Mouse (Mus musculus): ENCODE measurements around the gene Coq10a. TPM values are rescaled to one million over a fixed set of nuclear protein-coding genes. Genes with fewer than 3 reads are reported as not detected.

Gene Coq10a
- polyA plus RNA-seq, 1 experiment from 2014 or later, result 19.7 TPM

GRCm38 (mm10) chr10:128323516-128323915 is 45.3 kb downstream of the Coq10a start:
- Histone ChIP-seq H3K27me3 (ENCODE audit: insufficient read depth, low read length) (no peaks in the 10 kb centered on the region), H3K9me3 (replicated peaks; ENCODE audit: low read length) (no peaks in the 10 kb centered on the region), H3K4me1 (replicated peaks; ENCODE audit: insufficient read depth, low read length) (peaks cover 10% of the 10 kb centered on the region), H3K4me2 (ENCODE audit: low read length) (peak overlapping the region; percentile 91), H3K36me3 (ENCODE audit: insufficient read depth, low read length) (peaks cover 31% of the 10 kb centered on the region), H3K4me3 (replicated peaks; ENCODE audit: low read depth, low read length) (peak overlapping the region; percentile 76), H3K27ac (peak overlapping the region; percentile 96), H3K9ac (ENCODE audit: low read depth, low read length) (peak overlapping the region; percentile 96)
- WGBS, result 49% methylated on average over 8 of the region's 8 CpGs
- no peak for TF ChIP-seq CTCF (IDR thresholded peaks at IDR 0.05; ENCODE audit: low read depth)
- DNase-seq (ENCODE audit: low spot score) (peak; percentile 8), ATAC-seq (replicated peaks; ENCODE audit: low FRiP score, low read depth) (no peak)

- ATAC-seq (replicated peaks; ENCODE audit: low FRiP score, low read depth), result peak; percentile 92
- Histone ChIP-seq H3K9me3 (replicated peaks; ENCODE audit: low read length) (no peaks in the 10 kb centered on the region), H3K4me1 (replicated peaks; ENCODE audit: insufficient read depth, low read length) (peaks cover 10% of the 10 kb centered on the region), H3K27me3 (ENCODE audit: insufficient read depth, low read length) (no peaks in the 10 kb centered on the region), H3K4me2 (ENCODE audit: low read length) (peak within 1 kb of the TSS; percentile 91), H3K9ac (ENCODE audit: low read depth, low read length) (peak within 1 kb of the TSS; percentile 96), H3K36me3 (ENCODE audit: insufficient read depth, low read length) (peaks cover 38% of the 10 kb centered on the region), H3K27ac (peak within 1 kb of the TSS; percentile 96), H3K4me3 (replicated peaks; ENCODE audit: low read depth, low read length) (peak within 1 kb of the TSS; percentile 76)
- no peak for TF ChIP-seq CTCF (IDR thresholded peaks at IDR 0.05; ENCODE audit: low read depth)
- peak; percentile 97 for DNase-seq (ENCODE audit: low spot score)
- WGBS, result under 1% methylated on average over 40 of the region's 40 CpGs
Measured at GRCm38 (mm10) chr10:128322141-128323108, 46.4 kb downstream of the Coq10a start, which contains the start of gene Cnpy2. TSS of gene Cnpy2 (plus strand) at chr10:128322459.

GRCm38 (mm10) chr10:128321641-128322040 is 47.2 kb downstream of the Coq10a start:
- H3K4me3 ChIP-seq (replicated peaks; ENCODE audit: low read depth, low read length), result peak overlapping the region; percentile 76
- H3K9ac ChIP-seq (ENCODE audit: low read depth, low read length), result peak overlapping the region; percentile 96; the same call in 1 of the 2 replicates
- peak overlapping the region; percentile 31; the same call in 1 of the 2 replicates for H3K27ac ChIP-seq
- no peak for TF ChIP-seq CTCF (IDR thresholded peaks at IDR 0.05; ENCODE audit: low read depth)
- peaks cover 34% of the 10 kb centered on the region for H3K36me3 ChIP-seq (ENCODE audit: insufficient read depth, low read length)
- no peak for DNase-seq (ENCODE audit: low spot score)
- no peak for ATAC-seq (replicated peaks; ENCODE audit: low FRiP score, low read depth)
- peak overlapping the region; percentile 91 for H3K4me2 ChIP-seq (ENCODE audit: low read length)
- no peaks in the 10 kb centered on the region for H3K27me3 ChIP-seq (ENCODE audit: insufficient read depth, low read length)
- 60% methylated on average over 12 of the region's 12 CpGs for WGBS
- no peaks in the 10 kb centered on the region for H3K9me3 ChIP-seq (replicated peaks; ENCODE audit: low read length)
- H3K4me1 ChIP-seq (replicated peaks; ENCODE audit: insufficient read depth, low read length), result peaks cover 10% of the 10 kb centered on the region

GRCm38 (mm10) chr10:128315578-128315977 is 53.2 kb downstream of the Coq10a start:
- no peak for TF ChIP-seq CTCF (IDR thresholded peaks at IDR 0.05; ENCODE audit: low read depth)

More at GRCm38 (mm10) chr10:128315578-128315977, 53.2 kb downstream of the Coq10a start:
- H3K9ac ChIP-seq (ENCODE audit: low read depth, low read length), result no peak overlapping the region
- 92% methylated on average over 8 of the region's 8 CpGs for WGBS
- no peak overlapping the region for H3K27ac ChIP-seq
- no peaks in the 10 kb centered on the region for H3K9me3 ChIP-seq (replicated peaks; ENCODE audit: low read length)
- DNase-seq (ENCODE audit: low spot score) (no peak), ATAC-seq (replicated peaks; ENCODE audit: low FRiP score, low read depth) (no peak)
- no peaks in the 10 kb centered on the region for H3K4me1 ChIP-seq (replicated peaks; ENCODE audit: insufficient read depth, low read length)
- peaks cover 64% of the 10 kb centered on the region for H3K36me3 ChIP-seq (ENCODE audit: insufficient read depth, low read length)
- H3K4me2 ChIP-seq (ENCODE audit: low read length), result no peak overlapping the region
- H3K4me3 ChIP-seq (replicated peaks; ENCODE audit: low read depth, low read length), result no peak overlapping the region
- H3K27me3 ChIP-seq (ENCODE audit: insufficient read depth, low read length), result no peaks in the 10 kb centered on the region

Small RNAs within 50 kb of the gene (microRNA-seq; reads per million reads assigned to microRNA genes)
- gene Gm25361 (not detected), gene Gm26308 (not detected), gene Mir6914 (not detected), gene Mir6915 (0.60 reads per million)

Other genes with a start within 250 kb of the Coq10a start
- gene Rbms2, start 188.7 kb downstream of the Coq10a start, polyA plus RNA-seq (2015; fragmentation: Nextera tagmentation; extraction: Ambion mirVana), result 27.0 and 30.0 TPM in 2 replicates
- gene Gls2, start 174.5 kb downstream of the Coq10a start, polyA plus RNA-seq (2015; fragmentation: Nextera tagmentation; extraction: Ambion mirVana), result 0.68 and 0.79 TPM in 2 replicates
- 31.5 and 35.1 TPM in 2 replicates for gene Spryd4, start 157.2 kb downstream of the Coq10a start, polyA plus RNA-seq (2015; fragmentation: Nextera tagmentation; extraction: Ambion mirVana)
- not detected in 2 replicates for gene Mip, start 143.2 kb downstream of the Coq10a start, polyA plus RNA-seq (2015; fragmentation: Nextera tagmentation; extraction: Ambion mirVana)
- gene Timeless, start 136.9 kb downstream of the Coq10a start, polyA plus RNA-seq (2015; fragmentation: Nextera tagmentation; extraction: Ambion mirVana), result 26.4 and 33.3 TPM in 2 replicates
- gene Apon, start 114.9 kb downstream of the Coq10a start, polyA plus RNA-seq (2015; fragmentation: Nextera tagmentation; extraction: Ambion mirVana), result 0.11 and 0.34 TPM in 2 replicates
- gene Apof, start 100.3 kb downstream of the Coq10a start, polyA plus RNA-seq (2015; fragmentation: Nextera tagmentation; extraction: Ambion mirVana), result 0.21 and 0.42 TPM in 2 replicates
- gene Stat2, start 98.4 kb downstream of the Coq10a start, polyA plus RNA-seq (2015; fragmentation: Nextera tagmentation; extraction: Ambion mirVana), result 9.0 and 10.9 TPM in 2 replicates
- gene Il23a, start 70.2 kb downstream of the Coq10a start, polyA plus RNA-seq (2015; fragmentation: Nextera tagmentation; extraction: Ambion mirVana), result 0.13 and 0.16 TPM in 2 replicates
- 26.5 and 28.5 TPM in 2 replicates for gene Pan2, start 65.7 kb downstream of the Coq10a start, polyA plus RNA-seq (2015; fragmentation: Nextera tagmentation; extraction: Ambion mirVana)
- gene Cnpy2, start 46.5 kb downstream of the Coq10a start, polyA plus RNA-seq (2015; fragmentation: Nextera tagmentation; extraction: Ambion mirVana), result 350 and 363 TPM in 2 replicates
- 167 and 195 TPM in 2 replicates for gene Cs, start 31.3 kb downstream of the Coq10a start, polyA plus RNA-seq (2015; fragmentation: Nextera tagmentation; extraction: Ambion mirVana)
- 6.2 TPM in 2 replicates for gene Ankrd52, start 8.1 kb upstream of the Coq10a start, polyA plus RNA-seq (2015; fragmentation: Nextera tagmentation; extraction: Ambion mirVana)
- gene Slc39a5, start 32.2 kb upstream of the Coq10a start, polyA plus RNA-seq (2015; fragmentation: Nextera tagmentation; extraction: Ambion mirVana), result 56.0 and 64.8 TPM in 2 replicates
- 82.4 and 85.5 TPM in 2 replicates for gene Nabp2, start 42.5 kb upstream of the Coq10a start, polyA plus RNA-seq (2015; fragmentation: Nextera tagmentation; extraction: Ambion mirVana)
- 34.9 and 39.3 TPM in 2 replicates for gene Rnf41, start 42.7 kb upstream of the Coq10a start, polyA plus RNA-seq (2015; fragmentation: Nextera tagmentation; extraction: Ambion mirVana)
- 40.5 and 44.9 TPM in 2 replicates for gene Smarcc2, start 90.3 kb upstream of the Coq10a start, polyA plus RNA-seq (2015; fragmentation: Nextera tagmentation; extraction: Ambion mirVana)
- 1,410 and 1,495 TPM in 2 replicates for gene Myl6, start 125.1 kb upstream of the Coq10a start, polyA plus RNA-seq (2015; fragmentation: Nextera tagmentation; extraction: Ambion mirVana)
- 3.2 and 3.7 TPM in 2 replicates for gene Myl6b, start 129.7 kb upstream of the Coq10a start, polyA plus RNA-seq (2015; fragmentation: Nextera tagmentation; extraction: Ambion mirVana)
- gene Esyt1, start 156.9 kb upstream of the Coq10a start, polyA plus RNA-seq (2015; fragmentation: Nextera tagmentation; extraction: Ambion mirVana), result 15.9 TPM in 2 replicates
- gene Zc3h10, start 178.8 kb upstream of the Coq10a start, polyA plus RNA-seq (2015; fragmentation: Nextera tagmentation; extraction: Ambion mirVana), result 13.7 and 16.9 TPM in 2 replicates
- gene Rpl41, start 180.3 kb upstream of the Coq10a start, polyA plus RNA-seq (2015; fragmentation: Nextera tagmentation; extraction: Ambion mirVana), result 3,897 and 4,536 TPM in 2 replicates
- gene Pa2g4, start 197.0 kb upstream of the Coq10a start, polyA plus RNA-seq (2015; fragmentation: Nextera tagmentation; extraction: Ambion mirVana), result 124 and 132 TPM in 2 replicates
- gene Erbb3, start 220.7 kb upstream of the Coq10a start, polyA plus RNA-seq (2015; fragmentation: Nextera tagmentation; extraction: Ambion mirVana), result 9.6 and 10.2 TPM in 2 replicates

Data from kidney, postnatal 0 days (tissue).